Mouse (Mus musculus): ENCODE data around the gene Patj. TPM values are rescaled to one million over a fixed set of nuclear protein-coding genes. Genes with fewer than 3 reads are reported as not detected.
A peak's percentile ranks its signal among the peaks of the same experiment; 100 is the strongest.

The Patj gene
- total and polyA plus RNA-seq, 2 experiments from 2014 or later = 4.2 to 12.0 TPM

- DNase-seq (no peak), ATAC-seq (no peak)
- Histone ChIP-seq H3K4me2 (ENCODE audit: low read depth) (no peak overlapping the region), H3K4me1 (ENCODE audit: insufficient read depth) (no peaks in the 10 kb centered on the region), H3K9me3 (ENCODE audit: low read length) (no peaks in the 10 kb centered on the region), H3K27ac (ENCODE audit: low read depth, low read length) (no peak overlapping the region), H3K36me3 (ENCODE audit: insufficient read depth) (no peaks in the 10 kb centered on the region), H3K9ac (no peak overlapping the region), H3K4me3 (ENCODE audit: low read depth, low read length) (no peak overlapping the region), H3K27me3 (ENCODE audit: insufficient read depth, low read length) (no peaks in the 10 kb centered on the region)
- 91% methylated on average over 16 of the region's 16 CpGs for WGBS
- no peak for TF ChIP-seq CTCF (IDR thresholded peaks at IDR 0.05; ENCODE audit: low read depth)
Observed at GRCm38 (mm10) chr4:98733660-98734059, 338.1 kb downstream of the Patj start.

- WGBS = 24% methylated on average over 2 of the region's 2 CpGs
- H3K9me3 ChIP-seq (ENCODE audit: low read length) = no peaks in the 10 kb centered on the region
- no peak overlapping the region for H3K4me3 ChIP-seq (ENCODE audit: low read depth, low read length)
- no peaks in the 10 kb centered on the region for H3K27me3 ChIP-seq (ENCODE audit: insufficient read depth, low read length)
- DNase-seq = peak; percentile 53
- peak; percentile 66 for ATAC-seq
- no peaks in the 10 kb centered on the region for H3K4me1 ChIP-seq (ENCODE audit: insufficient read depth)
- peak; percentile 58 for TF ChIP-seq CTCF (IDR thresholded peaks at IDR 0.05; ENCODE audit: low read depth)
- H3K4me2 ChIP-seq (ENCODE audit: low read depth) = no peak overlapping the region
- no peaks in the 10 kb centered on the region for H3K36me3 ChIP-seq (ENCODE audit: insufficient read depth)
- H3K9ac ChIP-seq = no peak overlapping the region
- no peak overlapping the region for H3K27ac ChIP-seq (ENCODE audit: low read depth, low read length)
Observed at GRCm38 (mm10) chr4:98739753-98740152, 344.2 kb downstream of the Patj start.

- Histone ChIP-seq H3K27me3 (ENCODE audit: insufficient read depth, low read length) (no peaks in the 10 kb centered on the region), H3K27ac (ENCODE audit: low read depth, low read length) (no peak overlapping the region), H3K9ac (no peak overlapping the region), H3K4me3 (ENCODE audit: low read depth, low read length) (no peak overlapping the region), H3K36me3 (ENCODE audit: insufficient read depth) (no peaks in the 10 kb centered on the region), H3K9me3 (ENCODE audit: low read length) (no peaks in the 10 kb centered on the region), H3K4me2 (ENCODE audit: low read depth) (no peak overlapping the region), H3K4me1 (ENCODE audit: insufficient read depth) (no peaks in the 10 kb centered on the region)
- ATAC-seq (no peak), DNase-seq (no peak)
- TF ChIP-seq CTCF (IDR thresholded peaks at IDR 0.05; ENCODE audit: low read depth) = no peak
- 54% methylated on average over 3 of the region's 3 CpGs for WGBS
Observed at GRCm38 (mm10) chr4:98743209-98743905, 347.8 kb downstream of the Patj start.

GRCm38 (mm10) chr4:98743906-98744210 is 348.3 kb downstream of the Patj start:
- WGBS = 37% methylated on average over 7 of the region's 7 CpGs
- no peaks in the 10 kb centered on the region for H3K27me3 ChIP-seq (ENCODE audit: insufficient read depth, low read length)
- ATAC-seq = no peak

GRCm38 (mm10) chr4:98754456-98754855 is 358.9 kb downstream of the Patj start:
- no peak for TF ChIP-seq CTCF (IDR thresholded peaks at IDR 0.05; ENCODE audit: low read depth)

More at GRCm38 (mm10) chr4:98743906-98744210, 348.3 kb downstream of the Patj start:
- no peaks in the 10 kb centered on the region for H3K9me3 ChIP-seq (ENCODE audit: low read length)
- no peak overlapping the region for H3K27ac ChIP-seq (ENCODE audit: low read depth, low read length)
- H3K4me2 ChIP-seq (ENCODE audit: low read depth) = no peak overlapping the region
- TF ChIP-seq CTCF (IDR thresholded peaks at IDR 0.05; ENCODE audit: low read depth) = no peak
- DNase-seq = no peak
- no peaks in the 10 kb centered on the region for H3K4me1 ChIP-seq (ENCODE audit: insufficient read depth)
- H3K4me3 ChIP-seq (ENCODE audit: low read depth, low read length) = no peak overlapping the region
- H3K36me3 ChIP-seq (ENCODE audit: insufficient read depth) = no peaks in the 10 kb centered on the region
- H3K9ac ChIP-seq = no peak overlapping the region

GRCm38 (mm10) chr4:98756141-98756540 is 360.6 kb downstream of the Patj start:
- H3K9me3 ChIP-seq (ENCODE audit: low read length) = no peaks in the 10 kb centered on the region
- no peak overlapping the region for H3K9ac ChIP-seq
- DNase-seq (no peak), ATAC-seq (peak; percentile 19; the same call in 1 of the 2 replicates)
- no peak overlapping the region for H3K27ac ChIP-seq (ENCODE audit: low read depth, low read length)
- WGBS = 16% methylated on average over 11 of the region's 11 CpGs
- no peak overlapping the region for H3K4me2 ChIP-seq (ENCODE audit: low read depth)
- TF ChIP-seq CTCF (IDR thresholded peaks at IDR 0.05; ENCODE audit: low read depth) = no peak
- H3K4me1 ChIP-seq (ENCODE audit: insufficient read depth) = no peaks in the 10 kb centered on the region
- H3K4me3 ChIP-seq (ENCODE audit: low read depth, low read length) = no peak overlapping the region
- no peaks in the 10 kb centered on the region for H3K36me3 ChIP-seq (ENCODE audit: insufficient read depth)
- H3K27me3 ChIP-seq (ENCODE audit: insufficient read depth, low read length) = no peaks in the 10 kb centered on the region

More at GRCm38 (mm10) chr4:98754456-98754855, 358.9 kb downstream of the Patj start:
- Histone ChIP-seq H3K4me1 (ENCODE audit: insufficient read depth) (no peaks in the 10 kb centered on the region), H3K27ac (ENCODE audit: low read depth, low read length) (no peak overlapping the region), H3K4me3 (ENCODE audit: low read depth, low read length) (no peak overlapping the region), H3K9ac (no peak overlapping the region), H3K36me3 (ENCODE audit: insufficient read depth) (no peaks in the 10 kb centered on the region), H3K4me2 (ENCODE audit: low read depth) (no peak overlapping the region), H3K9me3 (ENCODE audit: low read length) (no peaks in the 10 kb centered on the region), H3K27me3 (ENCODE audit: insufficient read depth, low read length) (no peaks in the 10 kb centered on the region)
- ATAC-seq = no peak
- 66% methylated on average over 4 of the region's 4 CpGs for WGBS
- no peak for DNase-seq

GRCm38 (mm10) chr4:98758012-98758821 is 362.6 kb downstream of the Patj start:
- 37% methylated on average over 4 of the region's 4 CpGs for WGBS
- H3K9ac ChIP-seq = no peak overlapping the region
- no peaks in the 10 kb centered on the region for H3K36me3 ChIP-seq (ENCODE audit: insufficient read depth)
- H3K4me1 ChIP-seq (ENCODE audit: insufficient read depth) = no peaks in the 10 kb centered on the region
- ATAC-seq (peak; percentile 66), DNase-seq (peak; percentile 42)
- H3K27ac ChIP-seq (ENCODE audit: low read depth, low read length) = no peak overlapping the region
- no peaks in the 10 kb centered on the region for H3K27me3 ChIP-seq (ENCODE audit: insufficient read depth, low read length)
- TF ChIP-seq CTCF (IDR thresholded peaks at IDR 0.05; ENCODE audit: low read depth) = no peak
- H3K9me3 ChIP-seq (ENCODE audit: low read length) = no peaks in the 10 kb centered on the region
- no peak overlapping the region for H3K4me3 ChIP-seq (ENCODE audit: low read depth, low read length)
- H3K4me2 ChIP-seq (ENCODE audit: low read depth) = no peak overlapping the region

Measured in forebrain, postnatal 0 days (tissue).